Mouse (Mus musculus) effector memory CD4-positive, alpha-beta T cell, adult 7 months (primary cell): ENCODE results near the gene Olfr178. TPM values are rescaled to one million over a fixed set of nuclear protein-coding genes. Genes with fewer than 3 reads are reported as not detected.

Source experiments
- polyA plus RNA-seq: library from polyadenylated mRNA; unstranded; fragments of 100-300 nt; shearing (Covaris generic); gene quantifications from one replicate; pipeline ENCODE4 v1.2.1, GENCODE M21; 2017

The Olfr178 gene
- polyA plus RNA-seq, result not detected

GRCm38 (mm10) chr16:58891963-58892362, at the start of gene Olfr178:
Gene Olfr178, minus strand, starts transcription at chr16:58892063.

GRCm38 (mm10) chr16:58929292-58929691, 37.4 kb upstream of the Olfr178 start, which contains the start of gene Olfr180:
Gene Olfr180, minus strand, starts transcription at chr16:58929392.

GRCm38 (mm10) chr16:58928655-58929054, 36.8 kb upstream of the Olfr178 start, which contains the start of gene Olfr181:
Gene Olfr181, minus strand, starts transcription at chr16:58928755.

GRCm38 (mm10) chr16:58874668-58875067, 17.2 kb downstream of the Olfr178 start, which contains the start of gene Olfr177:
Gene Olfr177, minus strand, starts transcription at chr16:58874768.

Other genes starting within 250 kb of the Olfr178 start
- gene Cpox, start 221.8 kb downstream of the Olfr178 start, polyA plus RNA-seq, result 19.4 TPM
- not detected for gene Gpr15, start 173.0 kb downstream of the Olfr178 start, polyA plus RNA-seq
- gene Cldnd1, start 164.2 kb downstream of the Olfr178 start, polyA plus RNA-seq, result 116 TPM
- not detected for gene Olfr172, start 128.9 kb downstream of the Olfr178 start, polyA plus RNA-seq
- gene Olfr173, start 91.8 kb downstream of the Olfr178 start, polyA plus RNA-seq, result 0.77 TPM
- gene Olfr175-ps1, start 65.3 kb downstream of the Olfr178 start, polyA plus RNA-seq, result not detected
- 0.16 TPM for gene Olfr177, start 17.3 kb downstream of the Olfr178 start, polyA plus RNA-seq
- gene Olfr181, start 36.7 kb upstream of the Olfr178 start, polyA plus RNA-seq, result not detected
- gene Olfr180, start 37.3 kb upstream of the Olfr178 start, polyA plus RNA-seq, result not detected
- gene Olfr183, start 103.3 kb upstream of the Olfr178 start, polyA plus RNA-seq, result 0.27 TPM
- gene Olfr186, start 138.2 kb upstream of the Olfr178 start, polyA plus RNA-seq, result not detected
- gene Olfr187, start 147.7 kb upstream of the Olfr178 start, polyA plus RNA-seq, result not detected
- not detected for gene Olfr190, start 185.9 kb upstream of the Olfr178 start, polyA plus RNA-seq
- not detected for gene Olfr191, start 197.8 kb upstream of the Olfr178 start, polyA plus RNA-seq
- gene Olfr193, start 219.8 kb upstream of the Olfr178 start, polyA plus RNA-seq, result not detected
- not detected for gene Olfr194, start 229.0 kb upstream of the Olfr178 start, polyA plus RNA-seq